Mouse (Mus musculus) bone marrow, adult 2 months (tissue): ENCODE data around the gene Olfr457.

ENCODE experiments used
- CTCF ChIP-seq: fragments of 200-500 bp; IDR thresholded peaks from 2 replicates; pipeline ENCODE4 v1.5.1; 2011; ENCODE audit warnings: low read length, control low read depth; ENCODE audit not compliant: control insufficient read depth, insufficient read depth
- POLR2A ChIP-seq: fragments of 200-500 bp; IDR thresholded peaks from 2 replicates; pipeline ENCODE4 v1.6.1; 2011; ENCODE audit warnings: low read depth, mild to moderate bottlenecking, control low read depth, low read length, borderline replicate concordance; ENCODE audit not compliant: control insufficient read depth

DNA sequence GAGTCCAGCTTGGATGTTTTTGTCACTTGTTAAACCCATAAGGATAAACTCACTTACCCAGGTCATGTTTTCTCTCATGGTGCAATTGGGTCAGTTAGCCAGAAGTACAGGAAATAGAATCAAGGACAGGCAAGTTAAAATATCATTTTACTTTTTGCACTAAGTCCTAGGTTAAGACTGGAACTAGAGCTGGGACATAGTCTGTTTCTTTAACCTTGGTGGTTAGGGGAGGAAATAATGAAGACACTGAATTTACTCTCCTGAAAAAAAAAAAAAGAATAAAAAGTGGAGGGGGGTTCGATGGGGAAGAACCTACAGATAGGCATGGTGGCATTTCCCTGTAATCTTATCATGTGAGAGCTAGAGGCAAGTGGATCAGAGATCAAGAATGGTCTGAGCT, 11.0 kb upstream of the Olfr457 start, which contains the start of gene Olfr456:
- TF ChIP-seq CTCF = no peak
- TF ChIP-seq POLR2A = no peak
